ENCODE assay signal across 15 mouse cellular contexts in genomic region chr3:51248600-51248999, GRCm38 (mm10).
"Had no signal": no experiment of that assay in that cellular context is flagged by ENCODE, and none has a peak within 500 bp of the region (broad histone marks: within the 10 kb centered on the region; RNA-seq: fewer than 3 reads in every experiment).

No protein-coding gene starts in this region.

- DNase-seq: retina, postnatal 1 day; right cerebral cortex, adult 18-20 months; right cerebral cortex, postnatal 14 days; right cerebral cortex, postnatal 25 days; right cerebral cortex, postnatal 4 days; spleen, adult 18-20 months; thymus, adult 18-20 months; thymus, adult 2 months; thymus, postnatal 14 days; thymus, postnatal 25 days; thymus, postnatal 36 days; thymus, postnatal 4 days had no signal

- H3K27me3 ChIP-seq: neural tube, embryonic 15.5 days; stomach, embryonic 15.5 days had no signal

- H3K4me2 ChIP-seq: neural tube, embryonic 15.5 days; stomach, embryonic 15.5 days had no signal

- H3K4me3 ChIP-seq: neural tube, embryonic 15.5 days; stomach, embryonic 15.5 days had no signal

- H3K4me1 ChIP-seq: neural tube, embryonic 15.5 days had no signal

- H3K9me3 ChIP-seq: neural tube, embryonic 15.5 days; stomach, embryonic 15.5 days had no signal

- H3K27ac ChIP-seq: neural tube, embryonic 15.5 days; stomach, embryonic 15.5 days; stomach, postnatal 0 days had no signal

- H3K9ac ChIP-seq: neural tube, embryonic 15.5 days; stomach, embryonic 15.5 days had no signal
